Mouse (Mus musculus) lung, postnatal 0 days (tissue): ENCODE measurements at regions not wholly inside any gene's neighbourhood (a gene's known extent, or its start where the extent isn't known, plus 50 kb on each side); places are given as distances from the start of the nearest gene placed in this dataset.
A peak's percentile ranks its signal among the peaks of the same experiment; 100 is the strongest.

Experiments
- ATAC-seq: fragments of 200-750 bp; cut with Nextera tagmentation; 2 replicates; pipeline ENCODE4 v1.8.0; 2017; ENCODE audit warnings: moderate library complexity
- DNase-seq: peaks from one replicate; pipeline ENCODE4 v3.0.0-alpha.2; 2016; ENCODE audit warnings: low spot score
- H3K27ac ChIP-seq: fragments of 300-500 bp; sonication (generic); 2 replicates; pipeline ENCODE4 v1.5.1; 2014; ENCODE audit warnings: antibody characterized with exemption, mild to moderate bottlenecking, low read length, mixed read lengths
- H3K27me3 ChIP-seq: fragments of 300-500 bp; sonication (generic); replicated peaks from 2 replicates; pipeline ENCODE4 v1.6.1; 2014; ENCODE audit warnings: low read length, mixed read lengths; ENCODE audit not compliant: insufficient read depth
- H3K36me3 ChIP-seq: fragments of 300-500 bp; sonication (generic); 2 replicates; pipeline ENCODE4 v1.6.1; 2014; ENCODE audit warnings: low read length, mixed read lengths; ENCODE audit not compliant: insufficient read depth
- H3K4me1 ChIP-seq: fragments of 300-500 bp; sonication (generic); 2 replicates; pipeline ENCODE4 v1.6.1; 2014; ENCODE audit warnings: antibody characterized with exemption, low read depth, low read length, mixed read lengths; ENCODE audit not compliant: insufficient read depth
- H3K4me2 ChIP-seq: fragments of 300-500 bp; sonication (generic); replicated peaks from 2 replicates; pipeline ENCODE4 v1.6.1; 2014; ENCODE audit warnings: low read depth, mild to moderate bottlenecking, low read length, moderate library complexity, mixed read lengths
- H3K4me3 ChIP-seq: fragments of 300-500 bp; sonication (generic); 2 replicates; pipeline ENCODE4 v1.5.1; 2014; ENCODE audit warnings: low read depth, low read length
- H3K9ac ChIP-seq: fragments of 300-500 bp; sonication (generic); replicated peaks from 2 replicates; pipeline ENCODE4 v1.6.1; 2014; ENCODE audit warnings: low read depth, mild to moderate bottlenecking
- H3K9me3 ChIP-seq: fragments of 300-500 bp; sonication (generic); 2 replicates; pipeline ENCODE4 v1.6.1; 2016; ENCODE audit warnings: low read length, mixed read lengths
- CTCF ChIP-seq: IDR thresholded peaks from 2 replicates; pipeline ENCODE4 v1.5.1; 2016; ENCODE audit warnings: antibody characterized with exemption, mild to moderate bottlenecking
- EP300 ChIP-seq: IDR thresholded peaks from 2 replicates; pipeline ENCODE4 v1.6.1; 2016; ENCODE audit warnings: antibody characterized with exemption, mild to moderate bottlenecking, control low read depth
- WGBS: fragments of 180-500 bp; shearing (Covaris S2); extraction: QIAGEN DNeasy Blood & Tissue Kit; methylation state at CpG from one replicate; pipeline ENCODE4 v1.1.7; 2014; 5-methylcytosine and 5-hydroxymethylcytosine counted together

- Histone ChIP-seq H3K4me1 (0 out of 2 replicates have a peak, but pooled peaks cover 7% of the 10 kb centered on the region), H3K4me3 (no peak overlapping the region), H3K4me2 (no peak overlapping the region), H3K9me3 (no peaks in the 10 kb centered on the region), H3K36me3 (no peaks in the 10 kb centered on the region), H3K27me3 (peaks cover 22% of the 10 kb centered on the region), H3K9ac (no peak overlapping the region), H3K27ac (no peak overlapping the region)
- ATAC-seq: no peak
- WGBS: 87% methylated on average over 6 of the region's 6 CpGs
- DNase-seq: no peak
- no peak for TF ChIP-seq CTCF
- no peak for TF ChIP-seq EP300
Observed at GRCm38 (mm10) chr9:61862071-61862480, 52.3 kb downstream of the Rplp1 start.

GRCm38 (mm10) chr9:61860147-61860546, 54.2 kb downstream of the Rplp1 start:
- WGBS: 11% methylated on average over 2 of the region's 2 CpGs
- H3K27me3 ChIP-seq: peaks cover 38% of the 10 kb centered on the region
- H3K9me3 ChIP-seq: no peaks in the 10 kb centered on the region
- ATAC-seq (peak; percentile 92), DNase-seq (peak; percentile 95)
- no peak overlapping the region for H3K27ac ChIP-seq
- H3K4me1 ChIP-seq: 0 out of 2 replicates have a peak, but pooled peaks cover 7% of the 10 kb centered on the region
- no peak overlapping the region for H3K4me2 ChIP-seq
- no peak overlapping the region for H3K4me3 ChIP-seq
- no peak overlapping the region for H3K9ac ChIP-seq
- no peaks in the 10 kb centered on the region for H3K36me3 ChIP-seq
- peak; percentile 99 for TF ChIP-seq CTCF
- peak; percentile 71 for TF ChIP-seq EP300

- ATAC-seq: no peak
- Histone ChIP-seq H3K4me2 (0 out of 2 replicates have a peak overlapping the region, but pooled peaks have one; percentile 14), H3K27ac (no peak overlapping the region), H3K27me3 (peaks cover 38% of the 10 kb centered on the region), H3K9me3 (no peaks in the 10 kb centered on the region), H3K9ac (no peak overlapping the region), H3K4me3 (no peak overlapping the region), H3K36me3 (no peaks in the 10 kb centered on the region), H3K4me1 (0 out of 2 replicates have a peak, but pooled peaks cover 7% of the 10 kb centered on the region)
- no peak for TF ChIP-seq EP300
- TF ChIP-seq CTCF: no peak
- WGBS: 14% methylated on average over 6 of the region's 6 CpGs
- DNase-seq: peak; percentile 17
Observed at GRCm38 (mm10) chr9:61859438-61859837, 54.9 kb downstream of the Rplp1 start.

GRCm38 (mm10) chr9:61857817-61858216, 56.5 kb downstream of the Rplp1 start:
- no peak overlapping the region for H3K27ac ChIP-seq
- TF ChIP-seq EP300: no peak
- TF ChIP-seq CTCF: no peak
- H3K36me3 ChIP-seq: no peaks in the 10 kb centered on the region
- peaks cover 41% of the 10 kb centered on the region for H3K27me3 ChIP-seq
- 0 out of 2 replicates have a peak, but pooled peaks cover 7% of the 10 kb centered on the region for H3K4me1 ChIP-seq
- no peak overlapping the region for H3K4me3 ChIP-seq
- DNase-seq: no peak
- no peak overlapping the region for H3K4me2 ChIP-seq
- H3K9ac ChIP-seq: no peak overlapping the region
- 52% methylated on average over 6 of the region's 6 CpGs for WGBS
- no peak for ATAC-seq
- H3K9me3 ChIP-seq: no peaks in the 10 kb centered on the region

GRCm38 (mm10) chr9:61856686-61857085, 57.7 kb downstream of the Rplp1 start:
- TF ChIP-seq EP300: no peak
- TF ChIP-seq CTCF: no peak
- Histone ChIP-seq H3K4me3 (no peak overlapping the region), H3K27ac (no peak overlapping the region), H3K4me2 (no peak overlapping the region), H3K36me3 (no peaks in the 10 kb centered on the region), H3K9ac (no peak overlapping the region), H3K4me1 (0 out of 2 replicates have a peak, but pooled peaks cover 7% of the 10 kb centered on the region), H3K27me3 (peaks cover 42% of the 10 kb centered on the region), H3K9me3 (no peaks in the 10 kb centered on the region)
- DNase-seq (no peak), ATAC-seq (no peak)
- 83% methylated on average over 1 of the region's 1 CpGs for WGBS

DNA sequence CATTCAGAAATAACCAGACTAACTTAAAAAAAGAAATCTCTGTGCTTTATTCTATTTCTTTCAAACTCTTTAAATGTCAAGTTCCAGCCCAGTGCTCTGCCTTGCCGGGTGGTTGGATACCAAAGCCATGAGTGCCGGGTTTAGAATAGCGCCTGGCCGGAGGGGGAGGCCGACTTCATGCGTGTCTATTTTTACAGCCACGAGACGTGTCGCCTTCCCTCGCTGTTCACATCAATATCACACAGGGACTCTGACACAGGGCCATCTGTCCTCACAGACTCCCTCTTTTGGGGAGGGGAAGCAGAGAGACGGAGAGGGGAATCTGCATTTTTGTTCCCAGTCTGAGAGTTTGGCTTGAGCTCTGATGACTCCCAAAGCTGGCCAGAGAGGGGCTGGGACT, 58.7 kb downstream of the Rplp1 start:
- ATAC-seq: no peak
- 0 out of 2 replicates have a peak, but pooled peaks cover 7% of the 10 kb centered on the region for H3K4me1 ChIP-seq
- no peaks in the 10 kb centered on the region for H3K9me3 ChIP-seq
- no peaks in the 10 kb centered on the region for H3K36me3 ChIP-seq
- WGBS: 68% methylated on average over 11 of the region's 11 CpGs
- no peak overlapping the region for H3K4me2 ChIP-seq
- H3K4me3 ChIP-seq: no peak overlapping the region
- H3K27me3 ChIP-seq: peaks cover 43% of the 10 kb centered on the region
- H3K27ac ChIP-seq: no peak overlapping the region
- no peak overlapping the region for H3K9ac ChIP-seq
- TF ChIP-seq CTCF: no peak
- DNase-seq: no peak

- Histone ChIP-seq H3K4me3 (no peak overlapping the region), H3K9me3 (no peaks in the 10 kb centered on the region), H3K4me1 (no peaks in the 10 kb centered on the region), H3K36me3 (no peaks in the 10 kb centered on the region), H3K27me3 (peaks cover 43% of the 10 kb centered on the region), H3K9ac (no peak overlapping the region), H3K27ac (no peak overlapping the region), H3K4me2 (no peak overlapping the region)
- TF ChIP-seq EP300 (no peak), CTCF (no peak)
- WGBS: 87% methylated on average over 4 of the region's 4 CpGs
- ATAC-seq (no peak), DNase-seq (no peak)
Observed at GRCm38 (mm10) chr9:61853841-61854240, 60.5 kb downstream of the Rplp1 start.
